Mouse (Mus musculus) CD4-positive helper T cell, adult 2 months (primary cell): ENCODE measurements around the gene Angpt4.
A peak's percentile ranks its signal among the peaks of the same experiment; 100 is the strongest.

Experiments used
- DNase-seq: peaks from one replicate; pipeline ENCODE4 v3.0.0-alpha.2; 2012; ENCODE audit warnings: low read depth, missing footprints, low spot score

Angpt4 gene

DNA sequence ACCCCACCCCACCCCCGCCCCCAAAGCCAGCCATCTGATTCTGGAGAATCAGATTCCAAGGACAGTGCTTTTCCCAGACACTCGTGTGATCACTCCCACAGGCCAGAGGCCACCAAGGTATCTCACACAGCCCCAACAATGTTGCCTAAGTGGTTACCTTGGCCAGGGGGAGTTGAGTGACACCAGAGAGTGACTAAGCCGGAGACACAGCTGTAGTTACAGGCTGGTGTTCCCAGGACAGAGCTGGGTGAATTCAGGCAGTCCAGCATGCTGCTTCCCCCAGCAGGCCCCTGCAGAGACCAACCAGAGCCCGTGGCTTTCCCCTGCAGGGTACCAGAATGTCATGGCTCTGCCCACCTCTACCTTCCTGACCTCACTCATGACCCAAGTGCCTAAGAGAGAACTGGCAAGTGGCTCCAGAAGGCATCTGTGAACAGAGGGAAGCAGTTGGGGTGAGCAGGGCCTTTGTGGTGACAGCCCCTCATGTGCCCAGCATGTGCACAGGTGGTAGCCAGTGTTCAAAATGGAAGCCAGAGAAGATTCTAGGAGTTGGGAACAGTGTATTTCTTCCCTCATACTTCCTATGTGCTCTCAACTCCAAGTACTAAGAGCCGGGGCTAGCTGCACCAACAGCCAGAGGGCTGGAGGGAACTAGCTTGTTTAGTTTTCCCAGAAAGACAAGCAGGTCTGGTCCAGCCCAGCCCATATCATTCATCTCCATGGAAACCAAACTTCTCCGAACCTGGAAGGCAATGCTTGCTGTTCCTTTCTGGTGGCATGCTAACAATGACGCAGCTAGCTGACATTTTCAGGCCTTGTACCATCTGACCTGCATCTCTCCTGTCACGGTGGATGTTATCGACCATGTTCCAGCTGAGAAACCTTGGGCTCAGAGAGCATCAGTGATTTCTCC lies 50.5 kb downstream of the Angpt4 start:
- no peak for DNase-seq

DNA sequence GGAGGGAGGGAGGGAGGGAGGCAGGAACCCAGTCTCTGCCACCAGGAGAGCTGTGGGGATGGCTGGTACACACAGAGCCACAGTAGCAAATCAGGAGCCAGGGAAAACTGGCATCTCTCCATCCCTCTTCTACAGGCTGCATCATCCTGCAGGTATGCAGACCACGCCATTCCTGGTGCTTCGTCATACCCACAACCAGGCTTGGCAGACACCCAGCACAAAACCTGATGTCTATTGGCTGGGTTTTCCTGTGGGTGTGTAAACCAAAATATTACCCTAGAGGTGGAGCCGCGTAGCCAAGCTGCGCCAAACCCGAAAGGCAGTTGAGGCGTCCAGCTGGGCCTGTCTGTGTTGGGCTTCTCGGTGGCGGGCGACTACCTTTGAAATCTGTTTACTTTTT lies 51.5 kb downstream of the Angpt4 start:
- DNase-seq: no peak

DNA sequence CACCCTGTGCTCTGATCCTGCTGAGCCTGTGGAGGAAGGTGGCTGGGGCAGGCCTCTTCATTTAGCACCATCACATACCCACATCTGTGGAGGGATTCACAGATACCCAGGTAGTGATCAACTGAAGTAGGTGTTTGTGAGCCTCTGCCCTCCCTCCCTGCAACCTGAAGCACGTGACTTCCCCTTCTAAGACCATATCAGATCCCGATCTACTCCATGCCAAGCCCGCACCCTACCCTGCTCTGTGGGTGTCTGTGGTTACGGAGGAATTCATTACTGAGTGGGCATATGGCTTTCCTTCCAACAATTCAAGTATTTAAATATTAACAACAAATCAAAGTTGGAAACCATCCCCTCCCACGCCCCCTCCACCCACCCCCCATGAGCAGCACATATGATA lies 52.3 kb downstream of the Angpt4 start:
- DNase-seq: no peak

GRCm38 (mm10) chr2:151964052-151964451 lies 53.0 kb downstream of the Angpt4 start:
- no peak for DNase-seq

GRCm38 (mm10) chr2:151967176-151967750 lies 56.3 kb downstream of the Angpt4 start:
- no peak for DNase-seq

DNA sequence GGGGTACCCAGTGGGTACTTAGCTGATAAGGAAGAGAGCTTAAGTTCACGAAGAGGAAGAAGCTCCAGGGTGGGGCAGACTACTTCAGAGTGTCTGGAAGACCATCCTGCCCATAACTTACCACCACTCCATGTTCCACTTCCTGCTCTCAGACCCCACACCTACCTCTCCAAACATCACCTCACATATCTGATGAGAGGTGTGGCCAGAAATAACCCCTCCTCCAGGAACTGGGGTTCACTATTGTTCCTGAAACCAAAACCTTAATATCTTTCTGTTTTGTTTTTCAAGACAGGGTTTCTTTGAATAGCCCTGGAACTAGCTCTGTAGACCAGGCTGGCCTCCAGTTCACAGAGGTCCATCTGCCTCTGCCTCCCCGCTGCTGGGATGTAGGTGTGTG lies 56.8 kb downstream of the Angpt4 start:
- DNase-seq: no peak

DNA sequence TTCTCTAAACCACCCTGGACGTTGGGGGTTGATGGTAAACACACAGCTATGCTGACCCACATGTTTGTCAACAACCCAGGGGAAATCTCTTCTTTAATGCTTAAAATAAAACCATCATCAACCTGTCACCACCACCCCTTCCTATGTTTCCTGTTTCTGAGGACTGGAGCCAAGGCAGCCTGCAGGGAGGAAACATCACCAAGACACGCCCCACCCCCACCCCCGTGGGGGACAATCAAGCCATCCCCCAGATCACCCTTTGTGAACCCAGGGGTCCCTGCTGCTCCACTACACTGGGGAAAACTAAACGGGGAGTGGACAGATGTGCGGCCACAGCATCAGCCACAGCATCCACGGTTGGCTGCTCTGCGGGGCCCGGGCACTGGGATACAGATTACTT lies 57.4 kb downstream of the Angpt4 start:
- DNase-seq: no peak

- no peak for DNase-seq
Measured at GRCm38 (mm10) chr2:151968986-151969385, 58.0 kb downstream of the Angpt4 start.

- no peak for DNase-seq
Measured at GRCm38 (mm10) chr2:151969396-151969795, 58.4 kb downstream of the Angpt4 start.

DNA sequence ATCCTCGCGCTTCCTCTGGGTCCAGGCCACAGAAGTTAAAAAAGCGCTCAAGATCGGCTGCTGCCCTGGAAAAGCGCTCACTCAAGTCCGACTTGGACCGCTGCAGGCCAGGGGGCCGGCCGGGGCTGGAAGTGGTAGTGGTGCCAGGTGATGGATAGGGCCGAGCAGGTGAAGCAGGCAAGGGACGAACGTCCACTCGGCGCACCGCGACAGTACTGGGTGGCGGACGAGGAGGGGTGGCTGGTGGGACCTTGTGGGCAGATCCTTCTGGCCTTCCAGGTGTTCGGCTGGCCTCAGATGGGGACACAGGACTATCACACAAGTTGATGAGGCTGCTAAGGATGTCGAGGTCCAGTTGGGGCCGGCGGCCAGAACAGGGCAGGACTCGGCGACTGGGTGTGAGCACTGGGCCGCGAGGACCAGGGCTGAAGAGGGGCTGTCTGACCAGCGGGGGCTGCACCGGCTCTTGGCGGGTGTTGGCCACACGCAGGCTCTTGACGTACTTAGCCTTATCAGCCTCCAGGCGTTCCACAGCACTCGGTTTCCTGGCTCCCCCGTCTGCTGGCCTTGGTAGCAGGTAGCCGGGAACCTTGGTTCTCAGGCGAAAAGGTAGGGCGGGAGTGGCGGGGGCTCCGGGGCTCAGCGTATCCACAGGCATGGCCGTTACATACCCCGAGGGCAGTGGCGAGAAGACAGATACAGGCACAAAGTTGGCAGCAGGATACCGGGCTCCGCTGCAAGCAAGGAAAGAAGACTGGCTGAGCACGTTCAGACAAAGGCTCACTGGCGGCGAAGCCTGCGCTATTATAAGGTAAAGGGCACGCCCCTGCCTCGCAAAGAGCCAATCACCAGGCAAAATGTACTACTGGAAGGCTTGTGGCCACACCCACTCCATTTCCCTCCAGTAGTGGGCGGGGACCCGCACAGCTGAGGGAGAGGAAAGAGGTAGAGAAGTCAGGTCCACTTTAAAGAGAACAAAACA lies 59.5 kb downstream of the Angpt4 start:
- peak; percentile 87 for DNase-seq

DNA sequence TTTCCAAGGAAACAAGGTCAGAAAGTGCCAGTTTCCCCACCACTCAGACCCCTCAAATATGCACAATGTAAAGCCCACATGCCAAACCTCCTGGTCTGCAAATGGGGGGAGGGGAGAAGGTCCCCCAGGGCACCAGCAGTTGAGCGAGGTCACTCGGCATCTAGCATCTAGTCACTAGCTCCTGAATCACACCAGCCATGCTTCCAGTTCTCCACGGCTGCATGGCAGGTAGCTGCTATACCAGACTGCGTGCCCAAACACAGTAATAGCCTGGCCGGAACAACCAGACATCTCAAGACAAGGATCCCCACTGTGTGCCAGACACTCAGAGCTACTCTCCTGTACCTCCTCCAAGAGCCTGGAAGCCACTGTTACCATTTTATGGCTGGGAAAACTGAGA lies 60.7 kb downstream of the Angpt4 start:
- DNase-seq: no peak

DNA sequence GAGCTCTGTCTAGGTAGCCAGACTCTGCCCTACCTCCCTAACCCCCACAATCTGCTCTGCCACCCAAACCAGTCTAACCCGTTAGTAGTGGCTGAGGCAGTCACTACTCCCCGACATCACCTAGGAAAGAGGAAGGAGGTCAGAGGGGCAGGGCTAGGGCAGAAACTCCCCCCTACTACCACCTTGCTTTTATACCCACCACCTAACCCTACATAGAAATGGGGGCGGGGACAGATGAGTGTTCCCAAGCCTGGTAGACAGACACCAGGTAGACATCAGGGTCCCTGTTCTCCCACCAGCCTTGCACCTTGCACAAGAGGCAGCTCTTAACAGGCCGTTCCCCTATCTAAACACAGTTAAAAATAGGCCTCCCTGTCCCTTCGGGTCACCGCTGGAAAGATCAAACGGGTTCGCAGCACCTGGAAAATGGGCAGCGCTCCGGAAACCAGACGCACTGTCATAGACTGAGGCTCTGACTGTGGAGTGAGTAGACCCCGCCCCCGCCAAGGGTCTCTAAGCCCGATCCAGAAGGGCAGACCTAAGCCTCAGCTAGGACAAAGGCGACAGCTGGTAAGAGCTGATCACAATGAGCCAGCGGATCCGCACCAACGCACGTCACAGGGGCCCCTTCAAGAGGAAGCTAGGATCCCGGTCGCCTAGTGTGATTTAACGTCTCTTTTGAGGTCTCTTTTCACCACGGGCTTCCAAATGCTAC lies 62.0 kb downstream of the Angpt4 start:
- peak; percentile 78 for DNase-seq

DNA sequence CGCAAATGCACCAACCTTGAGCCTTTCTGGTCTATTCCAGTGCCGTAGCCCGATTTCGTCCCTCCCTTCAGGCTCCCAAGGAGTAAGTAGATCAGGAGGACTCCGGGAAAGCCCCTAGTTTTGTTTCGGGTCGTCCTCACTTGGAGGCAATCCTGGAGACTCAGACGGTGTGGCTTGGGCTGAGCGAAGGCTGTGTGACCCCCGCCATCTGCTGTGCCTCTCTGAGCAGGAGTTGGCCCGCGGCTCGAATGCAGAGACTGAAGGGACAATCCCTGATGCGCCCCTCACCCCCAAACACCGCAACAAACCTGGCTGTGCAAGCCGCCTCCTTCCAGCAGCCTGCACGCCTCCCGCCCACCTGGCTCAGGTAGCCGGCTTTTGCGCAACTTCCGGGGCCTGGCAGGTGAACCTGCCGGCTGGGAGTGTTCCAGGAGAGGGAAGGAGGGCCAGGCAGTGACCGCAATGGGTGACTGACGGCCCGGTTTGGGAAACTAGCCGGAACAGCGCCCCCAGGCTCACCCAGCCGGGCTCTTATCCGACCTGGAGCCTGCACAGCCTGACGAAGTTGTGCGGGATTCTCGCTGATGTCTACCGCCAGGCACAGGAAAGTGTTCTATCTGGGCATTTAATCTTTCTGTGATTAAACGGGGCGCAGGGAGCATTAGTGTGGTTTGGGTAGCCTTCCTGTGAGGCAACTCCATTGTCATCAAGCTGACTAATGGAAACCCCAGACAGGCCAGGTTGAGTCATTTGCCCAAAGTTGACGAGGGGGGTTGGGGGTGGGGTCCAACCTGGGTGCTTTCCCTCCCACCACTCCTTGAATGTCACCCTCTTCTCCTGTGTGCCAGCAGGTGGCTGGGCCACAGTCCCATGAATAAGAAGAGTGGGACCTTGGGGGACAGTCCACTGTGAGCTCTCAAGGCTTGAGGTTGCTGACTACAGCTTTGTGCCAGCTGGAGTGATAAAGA lies 62.9 kb downstream of the Angpt4 start:
- peak; percentile 88 for DNase-seq

DNA sequence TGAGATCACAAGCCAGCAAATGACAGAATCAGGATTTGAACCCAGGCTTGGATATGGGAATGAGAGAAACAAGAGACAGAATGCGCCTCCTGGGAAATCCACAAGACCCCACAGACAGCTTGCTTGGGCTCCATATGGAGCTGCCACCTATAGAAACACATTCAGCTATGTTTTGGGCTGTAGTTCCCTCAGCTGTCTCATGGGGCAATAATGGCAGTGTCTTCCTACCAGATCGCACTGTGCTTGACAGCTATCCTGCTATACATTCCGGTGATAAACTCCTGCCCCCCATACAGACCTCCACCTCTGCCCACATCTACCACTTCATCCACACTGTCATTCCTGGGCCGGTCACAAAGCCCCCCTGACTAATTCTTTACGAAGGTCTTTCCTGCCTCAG lies 64.3 kb downstream of the Angpt4 start:
- DNase-seq: no peak

- DNase-seq: no peak
Measured at GRCm38 (mm10) chr2:151976067-151976466, 65.1 kb downstream of the Angpt4 start.

GRCm38 (mm10) chr2:151977689-151978440 lies 66.9 kb downstream of the Angpt4 start:
- peak; percentile 46 for DNase-seq

DNA sequence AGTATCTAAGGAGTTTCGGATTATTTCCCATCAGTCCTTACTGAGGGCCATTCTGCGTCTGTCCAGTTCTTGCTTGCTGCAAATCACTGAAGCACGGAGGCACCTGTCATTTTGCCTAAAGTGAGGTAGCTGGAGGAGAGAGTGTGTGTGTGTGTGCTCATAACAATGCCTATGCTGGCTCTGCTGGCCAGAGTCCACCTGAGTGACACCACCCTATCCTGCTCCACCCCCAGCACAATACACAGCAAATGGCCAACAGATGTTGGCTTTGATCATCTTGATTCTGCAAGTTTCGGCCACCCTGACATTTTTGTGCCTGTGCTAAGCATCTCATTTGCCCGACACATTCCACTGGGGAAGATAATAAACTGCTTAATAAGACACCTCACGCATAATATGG lies 67.5 kb downstream of the Angpt4 start:
- DNase-seq: no peak

GRCm38 (mm10) chr2:151979470-151980354 lies 68.7 kb downstream of the Angpt4 start, which contains the start of gene Fam110a:
Fam110a (minus strand) TSS chr2:151980219.
- peak; percentile 85 for DNase-seq
